Mouse (Mus musculus) CH12.LX (cell line): ENCODE data around the gene Srebf2. TPM values are rescaled to one million over a fixed set of nuclear protein-coding genes. Genes with fewer than 3 reads are reported as not detected.

Experiments
- DNase-seq: peaks from one replicate; pipeline ENCODE4 v3.0.0-alpha.2; 2013; ENCODE audit errors: extremely low read depth
- H3K27ac ChIP-seq: 2 replicates; pipeline ENCODE4 v1.5.1; 2012; ENCODE audit warnings: low read depth, mild to moderate bottlenecking, control low read depth, moderate library complexity; ENCODE audit not compliant: insufficient read depth
- H3K27me3 ChIP-seq: replicated peaks from 2 replicates; pipeline ENCODE3; 2012; ENCODE audit warnings: inconsistent platforms
- H3K36me3 ChIP-seq, 2 experiments: replicated peaks in 1 of 2; 2 replicates each; pipeline versions ENCODE3 to v1.6.1; 2012; ENCODE audit warnings: inconsistent platforms in 1 of 2, low read length in 1 of 2, mild to moderate bottlenecking in 1 of 2, mixed read lengths in 1 of 2, moderate library complexity in 1 of 2; ENCODE audit not compliant: control insufficient read depth in 1 of 2, insufficient read depth in 1 of 2
- H3K4me1 ChIP-seq, 2 experiments: 2 replicates each; pipeline ENCODE4 v1.6.1; 2012; ENCODE audit warnings: inconsistent platforms in 1 of 2, moderate library complexity in 1 of 2; ENCODE audit not compliant: insufficient read depth in 2 of 2, control insufficient read depth in 1 of 2
- H3K4me2 ChIP-seq: 2 replicates; pipeline ENCODE4 v1.6.1; 2012; ENCODE audit warnings: low read depth, mild to moderate bottlenecking, control low read depth; ENCODE audit not compliant: poor library complexity, insufficient read depth, severe bottlenecking
- H3K4me3 ChIP-seq, 3 experiments: fragments of 150-350 bp in 1 of 3; sonication (generic) in 1 of 3; replicated peaks in 1 of 3; 2 replicates each; pipeline versions ENCODE3 to v1.5.1; 2011 to 2012; ENCODE audit warnings: low read depth in 2 of 3, low read length in 2 of 3, mild to moderate bottlenecking in 2 of 3, moderate library complexity in 2 of 3, control low read depth in 1 of 3, improper control_type of control experiment in 1 of 3, inconsistent platforms in 1 of 3, mixed read lengths in 1 of 3; ENCODE audit not compliant: poor library complexity in 1 of 3
- H3K79me2 ChIP-seq: replicated peaks from 2 replicates; pipeline ENCODE4 v1.6.1; 2012; ENCODE audit warnings: mild to moderate bottlenecking, moderate library complexity; ENCODE audit not compliant: control insufficient read depth, poor library complexity, insufficient read depth, severe bottlenecking; ENCODE audit errors: extremely low read depth
- H3K9ac ChIP-seq: 2 replicates; pipeline ENCODE4 v1.6.1; 2012; ENCODE audit warnings: low read depth, mild to moderate bottlenecking, control low read depth, moderate library complexity; ENCODE audit not compliant: insufficient read depth
- H3K9me3 ChIP-seq: replicated peaks from 2 replicates; pipeline ENCODE3; 2012; ENCODE audit warnings: low read length, inconsistent platforms, mixed read lengths
- ETS1 ChIP-seq: conservative IDR thresholded peaks from 2 replicates; pipeline ENCODE4 v1.6.1; 2012; ENCODE audit warnings: low read depth, mild to moderate bottlenecking, inconsistent platforms, low read length, improper control_type of control experiment, moderate library complexity
- GABPA ChIP-seq: IDR thresholded peaks from 2 replicates; pipeline ENCODE4 v1.6.1; 2012; ENCODE audit warnings: low read depth, low read length, improper control_type of control experiment, inconsistent platforms; ENCODE audit not compliant: insufficient replicate concordance
- IRF4 ChIP-seq: IDR thresholded peaks from 2 replicates; pipeline ENCODE4 v1.6.1; 2014; ENCODE audit warnings: low read depth, mild to moderate bottlenecking, inconsistent platforms, low read length, improper control_type of control experiment
- JUND ChIP-seq: conservative IDR thresholded peaks from 2 replicates; pipeline ENCODE4 v1.6.1; 2011; ENCODE audit warnings: low read depth, low read length, improper control_type of control experiment
- NELFE ChIP-seq: IDR thresholded peaks from 2 replicates; pipeline ENCODE4 v1.6.1; 2011; ENCODE audit warnings: low read depth, low read length, improper control_type of control experiment
- NRF1 ChIP-seq: IDR thresholded peaks from 2 replicates; pipeline ENCODE4 v1.6.1; 2014; ENCODE audit warnings: low read depth, mild to moderate bottlenecking, inconsistent platforms, low read length, improper control_type of control experiment, moderate library complexity
- RCOR1 ChIP-seq: conservative IDR thresholded peaks from 2 replicates; pipeline ENCODE4 v1.6.1; 2012; ENCODE audit warnings: low read depth, mild to moderate bottlenecking, inconsistent platforms, low read length, improper control_type of control experiment
- SMC3 ChIP-seq: IDR thresholded peaks from 2 replicates; pipeline ENCODE4 v1.6.1; 2011; ENCODE audit warnings: low read depth, low read length, improper control_type of control experiment
- TCF12 ChIP-seq: IDR thresholded peaks from 2 replicates; pipeline ENCODE4 v1.6.1; 2014; ENCODE audit warnings: low read depth, mild to moderate bottlenecking, inconsistent platforms, low read length, improper control_type of control experiment
- UBTF ChIP-seq: IDR thresholded peaks from 2 replicates; pipeline ENCODE4 v1.6.1; 2012; ENCODE audit warnings: low read depth, mild to moderate bottlenecking, inconsistent platforms, low read length, improper control_type of control experiment, moderate library complexity
- USF1 ChIP-seq: IDR thresholded peaks from 2 replicates; pipeline ENCODE4 v1.6.1; 2014; ENCODE audit warnings: low read depth, mild to moderate bottlenecking, inconsistent platforms, low read length, improper control_type of control experiment
- USF2 ChIP-seq: conservative IDR thresholded peaks from 2 replicates; pipeline ENCODE4 v1.6.1; 2011; ENCODE audit warnings: low read depth, low read length, improper control_type of control experiment
- ZNF384 ChIP-seq: IDR thresholded peaks from 2 replicates; pipeline ENCODE4 v1.6.1; 2012; ENCODE audit warnings: low read depth, low read length, improper control_type of control experiment, inconsistent platforms
- dilution Hi-C: fragments of 300-500 bp; cut with MboI; formaldehyde crosslinking; loops from 2 replicates; pipeline ENCODE4 v1.14.3; 2020; ENCODE audit warnings: low sequenced_read_pairs; ENCODE audit not compliant: extremely low pct_unique_long_range_greater_than_20kb, extremely low pct_ligation_motif_present
- in situ Hi-C: fragments of 300-500 bp; cut with MboI; formaldehyde crosslinking; loops from 3 replicates; pipeline ENCODE4 v1.14.3; 2019; ENCODE audit warnings: low sequenced_read_pairs, low pct_ligation_motif_present, low pct_unique_long_range_greater_than_20kb, mixed read lengths
- polyA plus RNA-seq: library from polyadenylated mRNA; unstranded; fragments of >175 nt; gene quantifications from 2 replicates; pipeline ENCODE4 v1.2.1, GENCODE M21; 2012; ENCODE audit warnings: low read depth; ENCODE audit not compliant: insufficient read length
- total RNA-seq, 2 experiments: library from RNA; depleted of rRNA; stranded (reverse); fragments of 300-350 nt in 1 of 2; fragments of >200 nt in 1 of 2; gene quantifications; 2 replicates each; pipeline ENCODE4 v1.2.3; 2012 to 2014

Gene Srebf2
- total and polyA plus RNA-seq, 3 experiments: 94.3 to 253 (median 159) TPM

DNA sequence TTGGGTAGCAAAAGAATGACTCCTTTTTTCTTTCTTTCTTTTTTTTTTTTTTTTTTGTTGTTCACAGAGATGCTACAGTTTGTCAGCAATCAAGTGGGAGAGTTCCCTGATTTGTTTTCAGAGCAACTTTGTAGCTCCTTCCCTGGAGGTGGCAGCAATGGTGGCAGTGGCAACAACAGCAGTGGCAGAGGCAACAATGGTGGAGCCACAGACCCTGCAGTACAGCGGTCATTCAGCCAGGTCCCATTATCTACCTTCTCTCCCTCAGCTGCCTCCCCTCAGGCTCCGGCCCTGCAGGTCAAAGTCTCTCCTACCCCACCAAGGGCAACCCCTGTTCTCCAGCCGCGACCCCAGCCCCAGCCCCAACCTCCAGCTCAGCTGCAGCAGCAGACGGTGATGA lies 22.7 kb downstream of the Srebf2 start:
- peaks cover 47% of the 10 kb centered on the region for H3K79me2 ChIP-seq
- peaks cover 43 to 69% of the 10 kb centered on the region in 2 experiments for H3K36me3 ChIP-seq
- DNase-seq: no peak
- no peak overlapping the region for H3K4me3 ChIP-seq
- TF ChIP-seq ZNF384 (no peak), IRF4 (no peak), SMC3 (no peak), TCF12 (no peak), GABPA (no peak)
- TF ChIP-seq, all 38 proteins: peak for 0
- no peaks in the 10 kb centered on the region for H3K9me3 ChIP-seq
- in situ Hi-C loops (no loop called here), dilution Hi-C loops (no loop called here)
- peak overlapping the region; percentile 0; the same call in 1 of the 2 replicates for H3K27ac ChIP-seq
- H3K4me2 ChIP-seq: no peak overlapping the region
- H3K4me1 ChIP-seq: peaks cover 9 to 37% of the 10 kb centered on the region in 2 experiments
- H3K27me3 ChIP-seq: no peaks in the 10 kb centered on the region
- H3K9ac ChIP-seq: no peak overlapping the region

DNA sequence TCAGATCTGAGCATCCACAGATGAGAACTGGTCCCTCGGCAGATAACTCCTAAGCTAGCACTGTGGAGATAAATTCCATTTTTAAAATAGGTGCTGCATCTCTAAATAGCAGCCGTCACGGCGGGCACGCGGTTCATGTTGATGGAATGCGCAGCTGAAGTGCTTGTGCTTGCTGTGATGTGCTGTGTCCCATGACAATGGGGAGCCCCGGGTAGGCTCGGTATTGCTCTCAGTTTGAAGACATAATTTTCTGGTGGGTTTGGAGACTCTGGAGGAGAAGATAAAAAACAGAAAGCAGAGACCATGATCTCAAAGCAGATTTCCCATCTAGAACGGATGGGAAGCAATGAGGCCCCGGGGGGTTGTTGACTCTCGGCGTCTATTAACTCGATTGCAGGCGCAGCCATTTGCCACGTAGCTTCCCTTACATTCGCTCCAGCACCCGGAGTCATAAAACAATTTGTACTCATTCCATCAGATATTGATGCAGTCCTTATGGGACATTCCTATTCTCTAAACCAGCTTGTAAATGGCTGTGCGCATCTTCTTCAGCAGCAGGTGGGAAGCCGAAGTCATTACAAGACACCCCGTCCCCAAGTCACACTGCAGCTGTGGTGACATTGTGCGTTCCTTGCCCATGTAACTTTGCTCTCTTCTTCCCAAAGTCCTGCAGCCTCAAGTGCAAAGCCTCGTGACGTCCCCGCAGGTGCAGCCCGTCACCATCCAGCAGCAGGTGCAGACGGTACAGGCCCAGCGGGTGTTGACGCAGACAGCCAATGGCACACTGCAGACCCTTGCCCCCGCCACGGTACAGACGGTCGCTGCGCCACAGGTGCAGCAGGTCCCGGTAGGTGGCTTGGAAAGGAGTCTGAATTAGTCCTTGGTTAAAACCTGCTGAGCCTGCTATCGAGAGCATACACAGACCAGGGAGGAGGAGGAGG lies 23.7 kb downstream of the Srebf2 start:
- TF ChIP-seq USF2: no peak
- no peak for TF ChIP-seq SMC3
- no peak for TF ChIP-seq RCOR1
- no peak for TF ChIP-seq NELFE
- no peak for TF ChIP-seq NRF1
- no peak for TF ChIP-seq UBTF
- TF ChIP-seq ETS1: no peak
- no peak for TF ChIP-seq JUND
- no peak for TF ChIP-seq USF1
- in situ Hi-C loops (no loop called here), dilution Hi-C loops (no loop called here)
- no peak for DNase-seq
- Histone ChIP-seq H3K4me2 (no peak overlapping the region), H3K9ac (no peak overlapping the region), H3K9me3 (no peaks in the 10 kb centered on the region), H3K4me1 (peaks cover 9 to 31% of the 10 kb centered on the region in 2 experiments), H3K4me3 (no peak overlapping the region), H3K27me3 (no peaks in the 10 kb centered on the region), H3K36me3 (peaks cover 53 to 79% of the 10 kb centered on the region in 2 experiments), H3K79me2 (peaks cover 41% of the 10 kb centered on the region), H3K27ac (no peak overlapping the region)
